Mouse (Mus musculus) bone marrow, adult 2 months (tissue): Measurements from ENCODE around the gene Cntnap2. TPM values are rescaled to one million over a fixed set of nuclear protein-coding genes. Genes with fewer than 3 reads are reported as not detected.

Experiments
- H3K27ac ChIP-seq: fragments of 200-500 bp; 2 replicates; pipeline ENCODE4 v1.5.1; 2012; ENCODE audit warnings: low read depth, mild to moderate bottlenecking, control low read depth, inconsistent platforms, low read length; ENCODE audit not compliant: control insufficient read depth, poor library complexity, insufficient read depth
- H3K4me1 ChIP-seq: fragments of 200-500 bp; 2 replicates; pipeline ENCODE4 v1.6.1; 2011; ENCODE audit warnings: low read length; ENCODE audit not compliant: control insufficient read depth, insufficient read depth
- H3K4me3 ChIP-seq: fragments of 200-500 bp; replicated peaks from 2 replicates; pipeline ENCODE3; 2011; ENCODE audit warnings: mild to moderate bottlenecking, low read depth, low read length, control low read depth; ENCODE audit not compliant: control insufficient read depth
- CTCF ChIP-seq: fragments of 200-500 bp; IDR thresholded peaks from 2 replicates; pipeline ENCODE4 v1.5.1; 2011; ENCODE audit warnings: low read length, control low read depth; ENCODE audit not compliant: control insufficient read depth, insufficient read depth
- POLR2A ChIP-seq: fragments of 200-500 bp; IDR thresholded peaks from 2 replicates; pipeline ENCODE4 v1.6.1; 2011; ENCODE audit warnings: low read depth, mild to moderate bottlenecking, control low read depth, low read length, borderline replicate concordance; ENCODE audit not compliant: control insufficient read depth
- WGBS: fragments of 180-500 bp; shearing (Covaris S2); methylation state at CpG from one replicate; pipeline ENCODE4 v1.1.7; 2018; 5-methylcytosine and 5-hydroxymethylcytosine counted together
- polyA plus RNA-seq: library from polyadenylated mRNA; stranded (reverse); fragments of >200 nt; gene quantifications from 2 replicates; pipeline ENCODE4 v1.2.4, GENCODE M21; 2011; ENCODE audit warnings: low replicate concordance; ENCODE audit not compliant: missing spikeins, insufficient read depth, insufficient read length

The Cntnap2 gene
- polyA plus RNA-seq, 1 experiment, result 0.40 TPM

DNA sequence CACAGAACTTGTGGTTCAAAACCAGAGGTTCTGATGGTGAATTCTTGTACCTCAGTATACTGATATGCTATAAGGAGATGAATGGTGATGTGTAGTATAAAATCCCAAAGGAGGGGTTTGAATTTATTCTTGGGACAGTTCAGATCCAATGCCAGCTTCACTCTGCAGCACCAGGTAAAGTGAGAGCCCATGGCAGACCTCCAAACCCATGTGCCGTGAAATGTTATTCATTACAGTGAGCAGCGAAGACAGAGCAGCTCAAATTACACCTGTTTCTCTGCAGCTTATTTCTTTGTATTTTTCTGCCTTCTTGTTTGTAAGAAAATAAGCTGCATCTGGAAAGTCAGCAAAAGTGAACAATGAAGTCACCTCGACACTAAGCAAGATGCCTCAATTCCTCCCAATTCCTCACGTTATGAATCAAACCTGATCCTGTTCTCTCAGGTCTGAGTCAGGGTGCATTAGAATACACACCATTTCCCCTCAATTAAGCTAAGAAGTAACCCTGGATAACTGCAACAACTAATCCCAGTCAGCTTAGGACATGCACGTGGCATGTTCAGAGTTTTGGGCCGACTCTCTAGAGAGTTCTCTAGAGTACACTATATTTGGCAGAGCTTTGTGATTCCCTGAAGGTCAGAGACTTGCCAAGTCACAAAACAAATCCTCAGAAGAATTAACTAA lies 915.5 kb downstream of the Cntnap2 start:
- WGBS, result 82% methylated on average over 6 of the region's 6 CpGs
- no peaks in the 10 kb centered on the region for H3K4me1 ChIP-seq

DNA sequence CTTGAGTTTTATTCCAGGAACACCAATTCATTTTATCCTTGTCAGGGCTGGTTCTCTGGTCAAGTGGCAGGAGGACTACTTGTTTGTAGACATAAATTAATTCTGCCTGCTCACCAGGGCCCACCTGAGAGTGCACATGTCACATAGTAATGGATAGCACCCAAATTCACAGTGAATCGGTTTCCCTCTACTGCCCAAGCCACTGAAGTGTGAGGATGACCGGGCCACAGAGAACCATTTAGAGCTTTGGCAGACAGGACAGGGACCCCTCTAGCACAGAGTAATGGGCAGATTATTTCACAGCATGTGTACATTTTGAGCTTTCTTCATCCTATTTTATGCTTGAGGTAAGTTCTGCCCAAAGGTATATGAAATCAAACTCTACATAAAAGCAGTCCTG lies 920.0 kb downstream of the Cntnap2 start:
- no peak overlapping the region for H3K4me3 ChIP-seq
- WGBS, result 65% methylated on average over 2 of the region's 2 CpGs
- no peak for TF ChIP-seq POLR2A
- TF ChIP-seq CTCF, result no peak

More for the DNA sequence above, 915.5 kb downstream of the Cntnap2 start:
- no peak for TF ChIP-seq CTCF
- no peak for TF ChIP-seq POLR2A
- Histone ChIP-seq H3K4me3 (no peak overlapping the region), H3K27ac (no peak overlapping the region)

DNA sequence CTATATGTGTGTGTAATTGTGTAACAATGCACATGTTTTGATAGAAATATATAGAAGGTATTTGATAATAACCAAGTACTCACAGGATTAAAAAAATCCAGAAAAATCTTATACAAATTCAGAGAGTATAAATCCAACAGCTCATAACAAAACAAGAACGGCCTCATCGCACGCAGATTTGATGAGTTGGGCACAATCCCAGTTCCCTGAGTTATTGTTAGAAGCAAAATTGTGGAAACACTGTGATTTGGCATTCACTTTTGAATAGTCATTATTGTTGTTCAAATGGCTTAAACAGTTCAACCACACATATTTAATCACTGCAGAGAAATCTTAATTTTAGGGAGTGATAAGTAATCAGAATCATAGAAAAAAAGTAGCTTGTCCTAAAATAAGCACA lies 928.9 kb downstream of the Cntnap2 start:
- Histone ChIP-seq H3K27ac (no peak overlapping the region), H3K4me1 (no peaks in the 10 kb centered on the region), H3K4me3 (no peak overlapping the region)
- 77% methylated on average over 3 of the region's 3 CpGs for WGBS
- TF ChIP-seq CTCF (no peak), POLR2A (no peak)

More for the DNA sequence above, 920.0 kb downstream of the Cntnap2 start:
- Histone ChIP-seq H3K4me1 (no peaks in the 10 kb centered on the region), H3K27ac (no peak overlapping the region)

DNA sequence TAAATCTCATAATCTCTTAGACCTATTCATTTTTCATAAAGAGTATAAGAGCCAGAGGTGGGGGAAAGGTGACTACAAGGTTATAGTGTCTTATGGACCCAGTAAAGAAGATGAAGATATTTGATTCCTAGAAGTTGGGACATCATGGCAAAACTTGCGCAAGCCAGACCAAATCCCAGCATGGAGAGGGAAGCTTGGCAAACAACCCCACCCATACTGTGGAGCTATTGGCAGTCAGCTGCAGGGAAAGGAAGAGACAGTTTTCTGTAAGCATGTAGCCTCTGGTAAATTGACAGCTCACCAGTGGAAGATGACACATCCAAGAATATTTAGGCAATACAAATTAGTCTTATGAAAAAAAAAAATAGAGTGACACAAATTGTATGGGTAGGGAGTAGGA lies 931.9 kb downstream of the Cntnap2 start:
- no peak for TF ChIP-seq POLR2A
- no peak for TF ChIP-seq CTCF
- Histone ChIP-seq H3K4me3 (no peak overlapping the region), H3K27ac (no peak overlapping the region), H3K4me1 (no peaks in the 10 kb centered on the region)
- WGBS, result 89% methylated on average over 1 of the region's 1 CpGs

DNA sequence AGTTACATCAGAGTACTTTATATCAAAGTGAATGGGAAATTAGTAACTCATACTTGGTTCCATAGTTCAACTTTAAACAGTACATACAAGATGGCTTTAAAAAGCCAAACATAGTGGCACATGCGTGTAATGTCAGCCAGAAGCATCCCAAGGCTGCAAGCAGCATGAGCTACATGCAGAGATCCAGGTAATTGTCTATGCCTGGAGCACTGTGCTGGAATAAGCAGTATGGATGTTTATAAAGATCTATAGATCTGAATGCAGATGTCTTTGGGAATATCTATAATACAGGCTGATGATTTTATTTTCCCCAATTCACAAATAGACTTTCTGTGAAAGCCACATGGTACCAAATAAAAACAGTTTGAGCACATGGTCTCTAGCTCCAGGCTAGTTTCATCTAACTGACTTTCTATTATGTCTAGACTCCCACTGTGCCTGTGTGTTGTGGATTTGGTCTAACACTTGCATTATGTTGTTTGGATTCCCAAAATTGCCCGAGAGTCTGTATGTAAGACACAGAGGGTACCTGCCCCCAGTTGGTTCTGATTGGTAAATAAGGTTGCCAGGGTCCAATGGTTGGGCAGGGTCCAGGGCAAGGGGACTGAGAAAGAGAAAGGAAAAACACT lies 963.5 kb downstream of the Cntnap2 start:
- TF ChIP-seq POLR2A (no peak), CTCF (no peak)
- Histone ChIP-seq H3K4me3 (no peak overlapping the region), H3K4me1 (no peaks in the 10 kb centered on the region), H3K27ac (no peak overlapping the region)
- 71% methylated on average over 2 of the region's 2 CpGs for WGBS

DNA sequence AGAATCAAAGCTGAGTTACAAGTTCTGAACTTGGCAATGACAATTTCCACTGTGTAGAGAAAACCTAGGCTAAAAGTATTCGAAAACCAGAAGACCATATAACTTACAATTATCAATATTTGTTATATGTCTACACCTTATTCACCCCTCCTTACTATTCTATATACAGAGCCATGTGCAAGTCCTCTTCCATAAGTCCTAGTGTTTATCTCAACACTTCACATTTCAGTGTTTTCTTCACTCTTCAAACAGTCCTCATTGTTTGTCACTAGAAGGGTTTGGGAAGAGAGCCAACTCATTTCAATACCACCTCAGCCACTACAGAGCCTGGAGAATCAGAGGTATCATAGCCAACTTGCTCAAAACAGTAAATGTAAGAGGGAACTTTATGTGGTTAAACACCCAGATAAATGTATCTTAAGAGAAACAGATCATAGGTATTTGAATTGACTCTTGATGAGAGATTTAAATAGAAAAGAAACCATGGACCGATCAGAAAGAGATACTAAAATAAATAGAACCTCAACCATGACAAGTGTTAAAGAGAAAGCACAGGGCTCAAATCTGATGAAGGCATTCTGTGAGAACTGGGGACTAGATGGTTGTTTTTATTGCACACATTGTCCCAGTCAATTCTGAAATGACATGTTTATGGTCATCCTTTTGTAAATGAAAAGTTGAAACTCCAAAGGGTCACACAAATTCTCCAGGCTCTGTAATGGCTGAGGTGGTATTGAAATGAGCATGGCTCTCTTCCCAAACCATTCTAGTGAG lies 972.9 kb downstream of the Cntnap2 start:
- Histone ChIP-seq H3K4me3 (no peak overlapping the region), H3K4me1 (no peaks in the 10 kb centered on the region), H3K27ac (no peak overlapping the region)
- WGBS, result 66% methylated on average over 2 of the region's 2 CpGs
- TF ChIP-seq POLR2A (no peak), CTCF (no peak)

DNA sequence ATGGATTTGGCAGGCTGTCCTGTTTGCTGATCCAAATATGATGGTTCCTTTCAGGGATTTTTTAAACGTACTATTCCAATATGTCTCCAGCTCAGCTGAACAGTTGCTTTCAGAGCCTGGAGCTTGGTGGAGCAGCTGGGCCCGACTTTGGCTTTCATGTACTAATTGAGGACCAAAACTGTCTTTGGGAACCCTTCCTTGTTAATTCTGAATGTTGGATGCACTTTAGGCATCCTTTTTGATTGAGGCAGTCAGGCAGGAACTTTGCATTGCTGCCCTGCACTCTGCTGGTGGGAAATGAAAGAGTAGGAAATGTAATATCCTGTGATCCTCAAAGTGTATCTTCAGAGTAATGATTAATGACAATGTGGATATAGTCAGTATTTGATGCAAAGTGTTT lies 974.0 kb downstream of the Cntnap2 start:
- Histone ChIP-seq H3K4me1 (no peaks in the 10 kb centered on the region), H3K27ac (no peak overlapping the region), H3K4me3 (no peak overlapping the region)
- no peak for TF ChIP-seq CTCF
- TF ChIP-seq POLR2A, result no peak
- 57% methylated on average over 2 of the region's 2 CpGs for WGBS

DNA sequence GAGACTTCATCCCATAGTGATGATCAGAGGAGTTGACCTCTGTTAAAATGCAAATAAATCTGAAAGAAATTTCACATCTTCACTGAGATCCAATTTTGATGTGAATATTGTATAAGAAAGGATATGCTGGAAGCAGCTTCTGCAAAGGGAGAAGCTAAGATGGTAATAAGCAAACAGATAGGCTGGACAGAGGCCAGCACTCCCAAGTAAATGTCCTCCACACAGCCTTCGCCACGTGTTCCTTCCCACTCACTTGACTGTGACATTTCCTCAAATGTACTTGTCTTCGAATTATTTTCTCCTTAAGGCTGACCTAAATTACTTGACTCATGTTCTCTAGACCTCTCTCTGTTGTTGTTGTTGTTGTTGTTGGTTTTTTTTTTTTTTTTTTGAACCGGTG lies 981.5 kb downstream of the Cntnap2 start:
- WGBS, result 75% methylated on average over 4 of the region's 4 CpGs
- H3K4me1 ChIP-seq, result no peaks in the 10 kb centered on the region

More for the DNA sequence above, 981.5 kb downstream of the Cntnap2 start:
- no peak overlapping the region for H3K27ac ChIP-seq
- H3K4me3 ChIP-seq, result no peak overlapping the region
- TF ChIP-seq CTCF, result no peak
- no peak for TF ChIP-seq POLR2A
